Mouse (Mus musculus): Measurements from ENCODE around the gene Dpp4. TPM values are rescaled to one million over a fixed set of nuclear protein-coding genes. Genes with fewer than 3 reads are reported as not detected.

The Dpp4 gene
- total RNA-seq, 2 experiments from 2014 or later: 1.4 to 4.6 TPM

DNA sequence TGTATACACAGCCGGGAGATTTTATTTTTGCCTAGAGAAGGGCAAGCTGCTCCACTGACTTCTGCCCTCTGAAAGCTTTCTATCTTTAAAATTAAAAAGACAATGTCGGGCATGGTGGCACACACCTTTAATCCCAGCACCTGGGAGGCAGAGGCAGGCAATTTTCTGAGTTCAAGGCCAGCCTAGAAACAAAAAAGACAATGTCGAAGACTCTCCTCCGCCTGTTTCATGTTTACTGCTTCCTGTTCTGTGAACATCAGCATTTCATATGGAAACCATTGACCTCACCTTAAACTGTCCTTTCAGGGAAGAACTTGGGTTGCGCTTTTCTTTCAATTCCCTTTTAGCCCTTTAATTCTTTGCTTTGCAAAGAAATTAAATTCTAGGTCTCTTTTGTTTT is 3.8 kb downstream of the Dpp4 start:
- no peak overlapping the region for H3K4me3 ChIP-seq
- no peak for TF ChIP-seq CTCF (IDR thresholded peaks at IDR 0.05)
- intact Hi-C loops (cut with DNase I): no loop called here
- no peak overlapping the region for H3K27ac ChIP-seq
- DNase-seq (ENCODE audit: extremely low spot score in 1 of 2, low spot score in 2 of 2): no peak

DNA sequence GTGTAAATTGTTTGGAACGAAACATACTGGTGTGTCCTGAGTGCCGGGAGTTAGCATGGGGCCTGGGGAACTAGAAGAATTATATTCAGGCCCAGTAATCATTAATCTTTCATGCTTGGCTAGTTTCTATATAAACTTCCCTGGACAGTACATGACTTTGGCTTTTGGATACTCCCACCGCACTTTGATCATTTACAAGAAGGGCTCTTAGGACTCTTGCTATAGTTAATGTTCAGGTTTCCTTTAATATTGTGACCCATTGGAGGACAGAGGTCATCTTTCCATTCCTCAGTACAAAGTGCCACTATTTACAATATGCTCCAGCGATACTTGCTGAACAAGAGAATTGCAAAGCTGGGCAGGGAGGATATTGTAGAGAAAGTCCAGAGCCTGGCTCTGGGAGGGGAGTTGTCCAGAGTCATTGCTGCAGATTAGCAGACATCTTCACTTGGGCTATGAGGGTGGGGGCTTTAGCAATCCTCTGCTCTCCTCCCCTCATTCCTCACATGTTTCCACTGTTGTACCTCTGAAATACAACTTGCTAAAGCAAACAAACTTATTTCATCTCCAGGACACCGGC is 8.4 kb downstream of the Dpp4 start:
- Histone ChIP-seq H3K4me3 (no peak overlapping the region), H3K27ac (no peak overlapping the region)
- intact Hi-C loops (cut with DNase I): no loop called here
- TF ChIP-seq CTCF (IDR thresholded peaks at IDR 0.05): no peak
- DNase-seq (ENCODE audit: extremely low spot score in 1 of 2, low spot score in 2 of 2): no peak

GRCm38 (mm10) chr2:62401011-62401410 is 11.0 kb downstream of the Dpp4 start:
- no peak overlapping the region for H3K4me3 ChIP-seq
- intact Hi-C loops (cut with DNase I): no loop called here
- no peak for DNase-seq (ENCODE audit: extremely low spot score in 1 of 2, low spot score in 2 of 2)
- TF ChIP-seq CTCF (IDR thresholded peaks at IDR 0.05): no peak
- no peak overlapping the region for H3K27ac ChIP-seq

- Histone ChIP-seq H3K27ac (no peak overlapping the region), H3K4me3 (no peak overlapping the region)
- no peak for TF ChIP-seq CTCF (IDR thresholded peaks at IDR 0.05)
- intact Hi-C loops (cut with DNase I): no loop called here
- no peak for DNase-seq (ENCODE audit: extremely low spot score in 1 of 2, low spot score in 2 of 2)
These were observed 12.2 kb downstream of the Dpp4 start for GRCm38 (mm10) chr2:62399832-62400231.

DNA sequence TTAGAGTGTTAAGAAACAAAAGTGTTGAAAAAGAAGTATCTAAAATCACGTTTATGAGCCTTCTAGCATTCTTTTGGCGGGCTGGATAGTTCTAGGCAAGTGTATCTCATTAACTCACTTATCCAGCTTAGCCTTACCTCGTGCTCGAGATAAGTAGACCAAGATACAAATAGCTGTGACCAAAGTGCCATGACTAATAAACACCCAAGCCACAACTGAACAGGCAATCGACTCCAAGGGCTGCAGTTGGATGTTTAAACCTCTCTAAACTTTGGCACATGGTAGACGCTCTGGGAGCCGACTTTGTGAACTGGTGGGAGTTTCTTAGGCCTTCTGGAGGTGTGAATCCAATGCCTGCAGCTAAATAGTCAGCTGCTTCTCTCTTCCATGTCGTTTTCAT is 12.7 kb downstream of the Dpp4 start:
- intact Hi-C loops (cut with DNase I): no loop called here
- no peak overlapping the region for H3K27ac ChIP-seq
- TF ChIP-seq CTCF (IDR thresholded peaks at IDR 0.05): no peak
- DNase-seq (ENCODE audit: extremely low spot score in 1 of 2, low spot score in 2 of 2): no peak
- H3K4me3 ChIP-seq: no peak overlapping the region

GRCm38 (mm10) chr2:62398115-62398875 is 13.7 kb downstream of the Dpp4 start:
- TF ChIP-seq CTCF (IDR thresholded peaks at IDR 0.05): no peak
- no peak for DNase-seq (ENCODE audit: extremely low spot score in 1 of 2, low spot score in 2 of 2)
- intact Hi-C loops (cut with DNase I): no loop called here
- no peak overlapping the region for H3K4me3 ChIP-seq
- no peak overlapping the region for H3K27ac ChIP-seq

DNA sequence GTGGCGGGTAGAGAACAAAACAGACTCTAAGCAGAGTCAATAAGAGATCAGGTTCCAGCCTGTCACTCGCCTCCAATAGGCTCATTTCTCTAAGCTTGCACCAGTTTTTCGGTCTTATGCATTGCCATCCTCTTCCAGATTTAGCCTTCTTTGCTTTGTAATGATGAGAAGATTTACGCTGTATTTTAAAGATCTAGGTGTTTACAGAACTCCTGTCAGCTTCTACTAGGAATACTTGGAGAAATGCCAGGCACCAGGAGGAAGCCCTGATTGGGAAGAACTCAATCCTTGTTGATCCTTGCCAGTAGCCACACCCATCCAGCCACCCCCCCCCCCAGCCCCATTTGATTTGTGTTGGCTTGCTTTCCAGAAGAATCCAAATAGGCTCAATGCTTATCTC is 14.4 kb downstream of the Dpp4 start:
- TF ChIP-seq CTCF (IDR thresholded peaks at IDR 0.05): no peak
- no peak overlapping the region for H3K4me3 ChIP-seq
- no peak overlapping the region for H3K27ac ChIP-seq
- intact Hi-C loops (cut with DNase I): no loop called here
- DNase-seq (ENCODE audit: extremely low spot score in 1 of 2, low spot score in 2 of 2): no peak

DNA sequence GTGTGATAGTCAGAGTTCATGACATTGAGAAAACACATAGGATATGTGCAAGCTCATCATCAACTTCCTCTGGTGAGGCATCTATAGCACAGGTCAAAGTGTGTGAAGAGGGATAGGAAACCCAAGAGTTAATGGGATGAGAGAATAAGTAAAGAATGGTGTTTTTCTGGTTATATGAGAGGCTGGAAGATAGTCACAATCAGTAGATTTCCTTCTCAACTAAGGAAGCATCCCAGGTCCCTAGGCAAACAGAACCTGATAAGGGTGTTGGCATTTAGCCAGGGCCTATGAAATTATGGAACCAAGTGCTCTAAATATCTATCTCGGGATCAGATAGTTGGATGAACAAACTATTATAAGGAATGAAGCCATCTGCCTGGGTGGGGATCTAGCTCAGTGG is 15.2 kb downstream of the Dpp4 start:
- intact Hi-C loops (cut with DNase I): no loop called here
- DNase-seq (ENCODE audit: extremely low spot score in 1 of 2, low spot score in 2 of 2): no peak
- no peak for TF ChIP-seq CTCF (IDR thresholded peaks at IDR 0.05)
- no peak overlapping the region for H3K4me3 ChIP-seq
- H3K27ac ChIP-seq: no peak overlapping the region

GRCm38 (mm10) chr2:62394800-62395199 is 17.2 kb downstream of the Dpp4 start:
- intact Hi-C loops (cut with DNase I): no loop called here
- H3K27ac ChIP-seq: no peak overlapping the region
- DNase-seq (ENCODE audit: extremely low spot score in 1 of 2, low spot score in 2 of 2): no peak
- H3K4me3 ChIP-seq: no peak overlapping the region
- TF ChIP-seq CTCF (IDR thresholded peaks at IDR 0.05): no peak

DNA sequence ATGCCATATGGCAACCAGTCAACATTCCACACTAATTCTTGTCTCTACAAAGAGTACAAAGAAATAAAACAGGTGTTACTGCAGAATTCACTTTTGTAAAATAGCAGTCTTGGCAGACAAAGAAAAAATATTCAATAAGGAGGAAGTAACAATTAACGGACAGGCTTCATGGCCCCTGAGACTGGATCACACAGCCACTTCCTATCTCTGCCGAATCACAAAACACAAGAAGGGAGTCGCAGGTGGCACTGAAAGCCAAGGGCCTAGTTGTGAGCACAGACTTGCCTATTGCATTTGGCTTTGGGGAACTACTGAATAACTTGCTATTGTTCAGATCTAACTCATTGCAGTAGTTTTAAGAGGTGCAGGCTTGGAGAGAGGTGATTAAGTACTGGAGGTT is 19.9 kb downstream of the Dpp4 start:
- H3K4me3 ChIP-seq: no peak overlapping the region
- intact Hi-C loops (cut with DNase I): no loop called here
- no peak for DNase-seq (ENCODE audit: extremely low spot score in 1 of 2, low spot score in 2 of 2)
- no peak for TF ChIP-seq CTCF (IDR thresholded peaks at IDR 0.05)
- H3K27ac ChIP-seq: no peak overlapping the region

GRCm38 (mm10) chr2:62390961-62391461 is 21.0 kb downstream of the Dpp4 start:
- DNase-seq (ENCODE audit: extremely low spot score in 1 of 2, low spot score in 2 of 2): no peak
- Histone ChIP-seq H3K27ac (no peak overlapping the region), H3K4me3 (no peak overlapping the region)
- no peak for TF ChIP-seq CTCF (IDR thresholded peaks at IDR 0.05)
- intact Hi-C loops (cut with DNase I): no loop called here

- no peak overlapping the region for H3K27ac ChIP-seq
- intact Hi-C loops (cut with DNase I): no loop called here
- no peak overlapping the region for H3K4me3 ChIP-seq
- no peak for DNase-seq (ENCODE audit: extremely low spot score in 1 of 2, low spot score in 2 of 2)
- no peak for TF ChIP-seq CTCF (IDR thresholded peaks at IDR 0.05)
These were observed 21.7 kb downstream of the Dpp4 start for GRCm38 (mm10) chr2:62390305-62390704.

DNA sequence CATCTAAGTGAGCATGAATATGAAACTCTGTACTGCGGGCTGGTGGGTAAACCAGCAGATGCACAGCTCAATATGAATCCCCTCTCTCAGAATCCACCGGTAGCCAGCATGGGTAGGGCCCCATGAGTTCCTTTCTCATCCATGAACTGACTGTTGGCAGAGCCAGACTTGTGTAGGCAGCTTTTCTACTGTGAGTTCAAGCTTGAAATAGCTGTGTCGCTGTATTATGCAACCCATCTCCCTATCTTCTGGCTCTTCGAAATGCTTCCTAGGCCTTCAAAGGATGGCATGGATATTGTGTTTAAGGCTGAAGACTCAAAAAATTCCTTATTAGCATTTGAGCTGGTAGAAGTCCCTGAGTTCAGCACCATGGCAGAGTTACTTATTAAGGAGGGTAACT is 23.2 kb downstream of the Dpp4 start:
- Histone ChIP-seq H3K4me3 (no peak overlapping the region), H3K27ac (peak overlapping the region; percentile 79)
- no peak for DNase-seq (ENCODE audit: extremely low spot score in 1 of 2, low spot score in 2 of 2)
- no peak for TF ChIP-seq CTCF (IDR thresholded peaks at IDR 0.05)
- intact Hi-C loops (cut with DNase I): no loop called here
